Mouse (Mus musculus) layer of hippocampus, postnatal 10 days (tissue): Measurements from ENCODE around the gene Cdk12. TPM values are rescaled to one million over a fixed set of nuclear protein-coding genes. Genes with fewer than 3 reads are reported as not detected.

Experiments
- DNase-seq, 2 experiments: peaks; one replicate each; pipeline ENCODE4 v3.0.0; 2021; ENCODE audit warnings: low spot score in 2 of 2
- total RNA-seq, 2 experiments: library from RNA; stranded (reverse); gene quantifications; 2 replicates each; pipeline ENCODE4 v1.2.3; 2021

Cdk12 gene
- total RNA-seq, 2 experiments from 2014 or later: 34.1 to 36.5 TPM

GRCm38 (mm10) chr11:98253807-98254206 is 50.9 kb downstream of the Cdk12 start:
- DNase-seq: no peak

- no peak for DNase-seq
These were observed 58.0 kb downstream of the Cdk12 start for GRCm38 (mm10) chr11:98260706-98261479.

DNA sequence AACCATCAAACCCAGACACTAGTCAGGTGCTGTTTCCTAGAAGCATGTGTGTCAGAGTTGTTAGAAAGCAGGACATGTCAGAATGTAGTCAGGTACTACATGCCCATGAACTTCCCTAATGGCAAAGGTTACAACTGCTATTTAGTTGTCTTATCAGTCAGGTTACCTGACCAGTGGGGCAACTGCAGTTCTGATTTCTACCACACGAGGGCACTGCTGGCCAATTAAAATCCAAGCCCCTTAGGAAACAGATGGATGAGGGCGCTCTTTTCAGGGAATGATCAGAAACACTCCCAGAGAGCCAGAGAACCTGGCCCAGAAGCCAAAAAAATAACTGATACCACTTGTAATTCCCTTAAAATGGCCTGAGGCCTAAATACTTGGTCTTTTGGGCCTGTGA is 62.2 kb downstream of the Cdk12 start:
- peak; percentile 94 for DNase-seq

GRCm38 (mm10) chr11:98265891-98266290 is 63.0 kb downstream of the Cdk12 start:
- no peak for DNase-seq

- no peak for DNase-seq
These were observed 64.0 kb downstream of the Cdk12 start for GRCm38 (mm10) chr11:98266699-98267402.

DNA sequence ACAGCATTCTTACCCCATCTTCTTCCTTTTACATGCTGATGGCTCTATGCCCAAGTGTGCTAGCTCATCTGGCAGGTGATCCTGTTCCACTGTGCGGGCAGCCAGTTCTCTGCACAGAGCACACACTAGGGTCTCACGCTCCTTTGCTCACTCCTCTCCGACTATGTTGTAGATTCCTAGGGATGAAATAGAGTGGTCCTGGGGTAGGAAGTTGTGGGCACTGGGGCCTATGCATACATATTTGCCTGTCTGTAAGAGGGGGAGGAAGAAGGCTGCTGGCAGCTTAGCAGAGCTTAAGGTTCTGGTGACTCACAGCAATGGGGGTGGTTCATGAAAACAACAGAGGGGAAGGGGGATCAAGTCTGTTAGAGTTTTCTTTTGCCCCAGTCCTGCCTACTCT is 67.2 kb downstream of the Cdk12 start:
- no peak for DNase-seq

GRCm38 (mm10) chr11:98270466-98270865 is 67.6 kb downstream of the Cdk12 start:
- no peak for DNase-seq

DNA sequence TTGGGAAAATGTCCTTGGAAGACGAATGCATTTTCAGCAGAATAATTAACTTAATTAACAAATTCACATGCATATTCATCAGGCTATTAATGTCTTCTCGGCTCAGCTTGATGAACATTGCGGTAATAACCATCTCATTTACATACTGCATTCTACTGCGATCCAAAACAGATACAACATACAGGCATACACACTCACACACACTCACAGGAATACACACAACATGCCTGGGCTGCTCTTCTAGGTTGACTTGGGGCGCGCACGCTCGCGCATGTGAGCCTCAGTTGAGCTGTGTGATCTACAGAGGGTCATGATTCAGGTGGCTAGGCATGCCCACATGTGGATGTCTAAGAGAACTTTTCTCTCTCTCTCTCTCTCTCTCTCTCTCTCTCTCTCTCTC is 80.9 kb downstream of the Cdk12 start:
- peak in 1 of 2 experiments; percentile 51 for DNase-seq

GRCm38 (mm10) chr11:98284230-98284629 is 81.4 kb downstream of the Cdk12 start:
- peak; percentile 53 to 62 for DNase-seq

- no peak for DNase-seq
These were observed 82.5 kb downstream of the Cdk12 start for GRCm38 (mm10) chr11:98285368-98285767.

- peak; percentile 42 to 50 for DNase-seq
These were observed 84.7 kb downstream of the Cdk12 start for GRCm38 (mm10) chr11:98287531-98287930.

GRCm38 (mm10) chr11:98287961-98288360 is 85.1 kb downstream of the Cdk12 start:
- DNase-seq: peak in 1 of 2 experiments; percentile 46

GRCm38 (mm10) chr11:98289873-98290272 is 87.0 kb downstream of the Cdk12 start:
- DNase-seq: peak in 1 of 2 experiments; percentile 56

DNA sequence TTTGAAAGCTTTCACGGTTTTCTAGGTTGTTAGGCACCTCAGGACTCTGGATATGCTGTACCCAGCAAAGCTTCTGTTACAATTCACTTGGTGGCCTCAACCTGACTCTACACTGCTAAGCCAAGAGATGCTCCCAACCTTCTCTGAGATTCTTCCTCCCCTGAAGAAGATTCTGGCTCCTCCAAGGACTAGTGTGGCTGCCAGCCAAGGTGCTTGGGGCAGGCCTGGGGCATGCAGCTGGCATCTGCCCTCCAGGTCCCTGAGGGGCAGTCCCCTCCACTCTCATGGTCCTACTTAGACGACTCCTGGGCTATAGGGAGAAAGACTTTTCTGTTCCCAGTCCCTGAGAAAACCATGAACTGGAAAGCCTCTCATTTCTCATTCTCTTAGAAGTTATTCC is 88.0 kb downstream of the Cdk12 start:
- DNase-seq: no peak

- DNase-seq: no peak
These were observed 90.2 kb downstream of the Cdk12 start for GRCm38 (mm10) chr11:98293070-98293469.

DNA sequence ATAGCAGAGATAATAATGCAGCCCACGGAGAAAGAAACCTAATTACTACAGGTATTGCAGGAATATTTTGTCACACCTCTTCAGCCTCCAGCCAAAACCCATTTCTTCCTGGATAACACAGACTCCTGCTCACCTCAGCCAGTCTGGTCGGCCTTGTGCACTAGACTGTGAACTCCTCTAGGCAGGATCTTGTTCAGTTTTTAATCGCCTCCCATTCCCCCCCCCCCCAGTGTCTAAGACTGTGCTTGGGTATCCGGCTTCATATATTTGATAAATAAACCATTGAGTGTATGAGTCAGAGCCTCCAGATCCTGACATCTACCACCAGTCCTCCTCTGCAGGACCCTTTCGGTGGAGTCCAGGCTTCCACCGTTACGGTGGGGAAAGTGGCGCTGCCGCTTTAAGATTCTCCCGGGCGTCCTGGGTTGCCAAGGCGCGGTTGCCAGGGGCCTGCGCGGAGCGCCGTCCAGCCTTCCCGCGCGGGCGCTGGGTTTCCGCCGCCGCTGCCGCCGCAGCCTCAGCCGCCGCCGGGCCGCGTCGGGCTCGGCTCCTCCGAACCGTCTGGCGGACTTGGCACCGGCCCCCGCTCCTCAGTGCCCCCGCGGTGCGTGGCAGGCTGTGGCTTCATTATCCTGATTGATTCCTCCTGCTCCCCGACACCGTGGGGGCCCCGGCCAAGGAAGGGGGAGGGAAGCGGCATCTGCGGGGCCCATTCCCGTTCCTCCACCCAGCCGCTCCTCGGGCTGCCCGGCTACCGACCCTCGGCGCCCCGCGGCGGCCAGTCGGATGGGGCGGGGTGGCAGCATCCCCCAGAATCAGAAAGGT is 91.5 kb downstream of the Cdk12 start:
- DNase-seq: peak; percentile 81 to 86

GRCm38 (mm10) chr11:98295013-98295585 is 92.2 kb downstream of the Cdk12 start:
- peak in 1 of 2 experiments; percentile 27 for DNase-seq

DNA sequence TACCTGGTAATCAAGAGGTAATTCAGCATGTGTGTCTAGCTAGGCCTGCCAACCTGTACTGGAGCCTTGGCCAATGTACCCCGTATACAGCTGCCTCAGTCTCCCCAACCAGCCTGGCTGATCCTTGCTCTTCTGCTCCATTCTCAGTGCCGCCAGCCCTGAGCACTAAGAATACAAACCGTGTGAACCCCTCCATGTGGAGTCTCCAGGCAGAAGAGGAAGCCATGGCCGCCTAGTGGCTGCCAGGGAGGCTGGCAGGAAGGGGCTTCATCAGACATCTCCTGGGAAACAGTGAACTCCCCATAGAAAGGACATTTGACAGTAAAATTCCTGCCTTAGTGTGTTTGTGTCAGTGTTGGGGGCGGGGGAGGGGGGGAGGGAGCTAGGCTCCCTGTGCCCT is 93.4 kb downstream of the Cdk12 start:
- DNase-seq: peak; percentile 67 to 76

DNA sequence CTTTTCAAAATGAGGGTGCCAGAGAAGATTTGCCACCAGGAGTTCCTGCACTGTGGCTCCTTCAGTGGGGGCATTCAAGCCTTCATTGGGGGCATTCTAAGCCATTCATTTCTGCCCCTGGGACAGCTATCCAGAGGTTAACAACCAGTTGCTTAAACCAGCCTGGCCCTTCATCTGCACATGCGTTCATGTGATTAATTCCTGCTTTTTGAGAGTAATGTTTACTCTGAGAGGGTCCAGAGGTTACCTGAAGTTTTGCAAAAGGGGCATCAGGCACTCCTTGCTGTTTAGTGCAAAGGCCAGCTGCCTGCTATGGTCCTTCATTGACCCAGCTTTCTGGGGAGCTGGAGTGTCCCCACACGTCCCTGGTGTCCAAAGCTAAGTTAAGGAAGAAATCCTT is 94.1 kb downstream of the Cdk12 start:
- DNase-seq: no peak

GRCm38 (mm10) chr11:98297778-98298177 is 94.9 kb downstream of the Cdk12 start:
- no peak for DNase-seq

- DNase-seq: no peak
These were observed 95.8 kb downstream of the Cdk12 start for GRCm38 (mm10) chr11:98298484-98299205.
